Mouse (Mus musculus): Measurements from ENCODE around the gene Angptl3. TPM values are rescaled to one million over a fixed set of nuclear protein-coding genes. Genes with fewer than 3 reads are reported as not detected.

The Angptl3 gene
- total and polyA plus RNA-seq, 2 experiments from 2014 or later, result 1.7 TPM; not detected in 1

DNA sequence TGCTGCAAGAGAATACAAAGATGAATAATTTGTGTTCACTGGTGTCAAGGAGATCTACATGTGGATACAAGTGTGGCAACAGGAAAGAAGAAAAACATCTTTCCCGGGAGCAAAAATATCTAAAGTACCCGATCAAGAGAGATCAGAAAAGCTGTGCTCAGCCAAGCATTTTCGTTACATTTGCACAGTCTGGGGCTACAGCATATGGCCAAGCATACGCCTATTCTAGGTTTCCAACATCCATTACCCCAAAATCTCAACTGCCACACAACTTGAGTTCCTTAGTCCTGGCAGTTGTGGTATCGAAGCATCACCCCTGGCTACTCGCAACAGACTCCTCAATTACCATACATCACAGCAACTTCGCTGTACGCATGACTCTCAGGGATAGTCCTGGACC lies 8.5 kb upstream of the Angptl3 start:
- H3K27ac ChIP-seq (ENCODE audit: low read depth), result no peak overlapping the region
- TF ChIP-seq CTCF (IDR thresholded peaks at IDR 0.05; ENCODE audit: low read depth) (no peak), EP300 (IDR thresholded peaks at IDR 0.05; ENCODE audit: low read depth) (no peak)
- no peaks in the 10 kb centered on the region for H3K36me3 ChIP-seq (replicated peaks; ENCODE audit: control insufficient read depth, insufficient read depth, low read length)
- H3K9ac ChIP-seq (replicated peaks; ENCODE audit: low read depth, low read length), result no peak overlapping the region
- H3K4me3 ChIP-seq (ENCODE audit: low read depth, low read length), result no peak overlapping the region
- H3K9me3 ChIP-seq (replicated peaks; ENCODE audit: control insufficient read depth, low read length), result no peaks in the 10 kb centered on the region
- H3K4me1 ChIP-seq (ENCODE audit: control insufficient read depth, insufficient read depth), result no peaks in the 10 kb centered on the region
- H3K4me2 ChIP-seq (ENCODE audit: low read depth, low read length), result no peak overlapping the region
- no peaks in the 10 kb centered on the region for H3K27me3 ChIP-seq (ENCODE audit: control insufficient read depth, insufficient read depth, low read length)
- WGBS, result 92% methylated on average over 8 of the region's 8 CpGs
- ATAC-seq (ENCODE audit: insufficient read depth, low read depth) (no peak), DNase-seq (ENCODE audit: low spot score) (no peak)

DNA sequence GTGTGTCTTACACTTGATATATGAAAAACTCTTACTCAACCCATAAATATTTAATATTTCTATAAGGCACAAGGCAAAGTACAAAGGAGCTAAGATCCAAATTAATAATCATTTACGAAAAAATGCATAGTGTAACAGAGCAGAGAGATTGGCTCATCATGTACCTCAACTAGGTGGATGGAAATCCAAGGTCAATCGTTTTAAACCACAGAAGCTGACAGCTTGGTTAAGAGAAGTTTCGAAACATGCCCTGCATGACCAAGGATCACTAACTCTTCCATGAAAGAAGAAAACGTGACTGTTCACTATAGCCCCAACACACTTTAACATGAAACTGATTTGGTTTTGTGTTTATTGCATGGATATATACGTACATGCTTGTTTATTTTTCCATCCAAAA lies 2.4 kb upstream of the Angptl3 start:
- H3K36me3 ChIP-seq (replicated peaks; ENCODE audit: control insufficient read depth, insufficient read depth, low read length), result no peaks in the 10 kb centered on the region
- TF ChIP-seq EP300 (IDR thresholded peaks at IDR 0.05; ENCODE audit: low read depth), result no peak
- TF ChIP-seq CTCF (IDR thresholded peaks at IDR 0.05; ENCODE audit: low read depth), result no peak
- no peaks in the 10 kb centered on the region for H3K27me3 ChIP-seq (ENCODE audit: control insufficient read depth, insufficient read depth, low read length)
- no peaks in the 10 kb centered on the region for H3K4me1 ChIP-seq (ENCODE audit: control insufficient read depth, insufficient read depth)
- DNase-seq (ENCODE audit: low spot score) (no peak), ATAC-seq (ENCODE audit: insufficient read depth, low read depth) (no peak)
- 88% methylated on average over 5 of the region's 5 CpGs for WGBS
- H3K9me3 ChIP-seq (replicated peaks; ENCODE audit: control insufficient read depth, low read length), result no peaks in the 10 kb centered on the region
- no peak overlapping the region for H3K4me2 ChIP-seq (ENCODE audit: low read depth, low read length)
- H3K9ac ChIP-seq (replicated peaks; ENCODE audit: low read depth, low read length), result no peak overlapping the region
- no peak overlapping the region for H3K4me3 ChIP-seq (ENCODE audit: low read depth, low read length)
- no peak overlapping the region for H3K27ac ChIP-seq (ENCODE audit: low read depth)

DNA sequence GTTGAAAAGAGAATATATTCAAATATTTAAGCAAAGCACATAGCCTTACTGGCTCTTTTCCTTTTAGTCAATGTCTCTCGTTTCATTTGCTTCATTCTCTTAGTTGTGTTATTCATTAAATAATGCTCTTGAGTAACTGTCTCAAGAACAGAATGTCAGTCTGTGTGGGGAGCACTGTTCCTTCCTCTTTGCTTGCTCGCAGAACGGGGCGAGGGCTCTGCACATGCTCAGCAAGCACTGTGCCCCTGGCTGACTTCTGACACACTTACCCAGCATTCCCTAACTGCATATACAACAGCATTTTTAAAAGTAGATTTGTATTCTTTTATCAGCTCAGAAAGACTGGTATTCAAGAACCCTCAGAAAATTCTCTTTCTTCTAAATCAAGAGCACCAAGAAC lies 2.2 kb downstream of the Angptl3 start:
- DNase-seq (ENCODE audit: low spot score), result peak; percentile 7
- Histone ChIP-seq H3K9me3 (replicated peaks; ENCODE audit: control insufficient read depth, low read length) (no peaks in the 10 kb centered on the region), H3K9ac (replicated peaks; ENCODE audit: low read depth, low read length) (no peak overlapping the region), H3K27ac (ENCODE audit: low read depth) (no peak overlapping the region), H3K4me1 (ENCODE audit: control insufficient read depth, insufficient read depth) (no peaks in the 10 kb centered on the region), H3K4me3 (ENCODE audit: low read depth, low read length) (no peak overlapping the region), H3K4me2 (ENCODE audit: low read depth, low read length) (no peak overlapping the region), H3K36me3 (replicated peaks; ENCODE audit: control insufficient read depth, insufficient read depth, low read length) (no peaks in the 10 kb centered on the region), H3K27me3 (ENCODE audit: control insufficient read depth, insufficient read depth, low read length) (no peaks in the 10 kb centered on the region)
- whole genome bisulfite sequencing, result 55% methylated on average over 4 of the region's 4 CpGs
- no peak for ATAC-seq (ENCODE audit: insufficient read depth, low read depth)
- no peak for TF ChIP-seq EP300 (IDR thresholded peaks at IDR 0.05; ENCODE audit: low read depth)
- no peak for TF ChIP-seq CTCF (IDR thresholded peaks at IDR 0.05; ENCODE audit: low read depth)

DNA sequence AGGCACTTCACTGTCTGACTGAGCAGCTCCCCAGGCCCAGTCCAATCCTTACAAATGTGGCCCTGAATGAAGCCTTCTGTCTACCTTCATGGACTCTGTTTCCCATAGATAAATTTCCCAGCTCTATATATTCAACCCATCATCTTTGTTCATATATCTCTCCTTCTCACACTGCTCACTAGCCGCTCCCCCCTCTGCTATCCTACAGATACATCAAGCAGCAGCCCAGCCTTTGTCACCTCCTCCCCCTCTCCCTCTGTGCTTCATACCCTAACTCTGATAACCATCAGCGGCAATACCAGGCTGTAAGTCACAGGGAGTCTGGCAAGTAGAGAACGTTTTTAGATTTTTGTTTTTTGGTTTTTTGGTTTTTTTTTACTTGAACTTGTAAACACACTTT lies 14.1 kb downstream of the Angptl3 start:
- Histone ChIP-seq H3K9ac (replicated peaks; ENCODE audit: low read depth, low read length) (no peak overlapping the region), H3K4me3 (ENCODE audit: low read depth, low read length) (no peak overlapping the region), H3K27me3 (ENCODE audit: control insufficient read depth, insufficient read depth, low read length) (no peaks in the 10 kb centered on the region), H3K4me1 (ENCODE audit: control insufficient read depth, insufficient read depth) (no peaks in the 10 kb centered on the region), H3K9me3 (replicated peaks; ENCODE audit: control insufficient read depth, low read length) (no peaks in the 10 kb centered on the region; the same call in 1 of the 2 replicates), H3K36me3 (replicated peaks; ENCODE audit: control insufficient read depth, insufficient read depth, low read length) (peaks cover 21% of the 10 kb centered on the region; the same call in 1 of the 2 replicates), H3K27ac (ENCODE audit: low read depth) (no peak overlapping the region), H3K4me2 (ENCODE audit: low read depth, low read length) (no peak overlapping the region)
- no peak for ATAC-seq (ENCODE audit: insufficient read depth, low read depth)
- TF ChIP-seq CTCF (IDR thresholded peaks at IDR 0.05; ENCODE audit: low read depth) (no peak), EP300 (IDR thresholded peaks at IDR 0.05; ENCODE audit: low read depth) (no peak)
- no peak for DNase-seq (ENCODE audit: low spot score)
- WGBS, result 58% methylated on average over 3 of the region's 3 CpGs

DNA sequence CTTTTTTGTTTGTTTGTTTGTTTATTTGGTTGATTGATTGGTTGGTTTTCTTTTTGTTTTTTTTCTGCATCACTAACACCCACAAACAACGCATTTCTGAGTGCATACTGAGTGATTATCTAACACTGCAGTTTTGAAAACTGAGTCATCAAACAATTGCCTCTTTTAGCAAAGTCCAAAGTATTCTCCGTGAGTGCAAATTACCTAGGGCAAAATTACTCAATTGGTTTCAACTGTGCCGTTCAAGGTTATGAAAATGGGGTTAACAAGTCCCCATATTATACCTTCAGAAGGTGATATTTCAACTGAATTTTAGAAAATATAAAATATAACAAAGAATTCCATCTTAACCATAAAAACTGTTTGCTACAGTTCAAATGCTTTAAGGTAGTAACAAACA lies 15.7 kb downstream of the Angptl3 start:
- H3K27ac ChIP-seq (ENCODE audit: low read depth), result no peak overlapping the region
- DNase-seq (ENCODE audit: low spot score) (no peak), ATAC-seq (ENCODE audit: insufficient read depth, low read depth) (no peak)
- no peak overlapping the region for H3K4me2 ChIP-seq (ENCODE audit: low read depth, low read length)
- H3K4me1 ChIP-seq (ENCODE audit: control insufficient read depth, insufficient read depth), result no peaks in the 10 kb centered on the region
- H3K36me3 ChIP-seq (replicated peaks; ENCODE audit: control insufficient read depth, insufficient read depth, low read length), result peaks cover 21% of the 10 kb centered on the region; the same call in 1 of the 2 replicates
- no peak overlapping the region for H3K9ac ChIP-seq (replicated peaks; ENCODE audit: low read depth, low read length)
- H3K27me3 ChIP-seq (ENCODE audit: control insufficient read depth, insufficient read depth, low read length), result no peaks in the 10 kb centered on the region
- H3K4me3 ChIP-seq (ENCODE audit: low read depth, low read length), result no peak overlapping the region
- no peaks in the 10 kb centered on the region; the same call in 1 of the 2 replicates for H3K9me3 ChIP-seq (replicated peaks; ENCODE audit: control insufficient read depth, low read length)
- 81% methylated on average over 3 of the region's 3 CpGs for WGBS
- TF ChIP-seq CTCF (IDR thresholded peaks at IDR 0.05; ENCODE audit: low read depth) (no peak), EP300 (IDR thresholded peaks at IDR 0.05; ENCODE audit: low read depth) (no peak)

DNA sequence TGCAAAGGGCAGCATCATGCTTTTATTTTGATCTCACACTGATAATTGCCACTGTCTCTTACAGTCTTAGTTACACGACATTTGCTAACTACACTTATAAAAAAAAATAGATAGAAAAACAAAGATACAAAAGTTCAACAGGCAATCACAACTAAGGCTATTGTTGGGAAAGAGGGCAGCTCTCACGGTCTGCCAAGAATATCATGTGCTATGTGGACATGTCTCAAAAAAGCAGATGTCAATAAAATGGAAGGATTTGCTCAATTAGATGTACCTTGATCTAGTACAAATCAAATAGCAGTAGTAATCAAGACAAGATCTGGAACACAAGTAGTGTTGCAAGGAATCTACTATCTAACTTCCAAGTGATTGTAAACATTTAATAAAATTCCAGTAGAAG lies 17.8 kb downstream of the Angptl3 start:
- WGBS, result 72% methylated on average over 2 of the region's 2 CpGs

More for the DNA sequence above, 17.8 kb downstream of the Angptl3 start:
- H3K27ac ChIP-seq (ENCODE audit: low read depth), result no peak overlapping the region
- TF ChIP-seq CTCF (IDR thresholded peaks at IDR 0.05; ENCODE audit: low read depth) (no peak), EP300 (IDR thresholded peaks at IDR 0.05; ENCODE audit: low read depth) (no peak)
- H3K4me3 ChIP-seq (ENCODE audit: low read depth, low read length), result no peak overlapping the region
- H3K9ac ChIP-seq (replicated peaks; ENCODE audit: low read depth, low read length), result no peak overlapping the region
- no peaks in the 10 kb centered on the region for H3K9me3 ChIP-seq (replicated peaks; ENCODE audit: control insufficient read depth, low read length)
- H3K4me1 ChIP-seq (ENCODE audit: control insufficient read depth, insufficient read depth), result no peaks in the 10 kb centered on the region
- DNase-seq (ENCODE audit: low spot score) (no peak), ATAC-seq (ENCODE audit: insufficient read depth, low read depth) (no peak)
- H3K4me2 ChIP-seq (ENCODE audit: low read depth, low read length), result no peak overlapping the region
- 0 out of 2 replicates have a peak, but pooled peaks cover 10% of the 10 kb centered on the region for H3K36me3 ChIP-seq (replicated peaks; ENCODE audit: control insufficient read depth, insufficient read depth, low read length)
- H3K27me3 ChIP-seq (ENCODE audit: control insufficient read depth, insufficient read depth, low read length), result no peaks in the 10 kb centered on the region
